In the genomic region with DNA sequence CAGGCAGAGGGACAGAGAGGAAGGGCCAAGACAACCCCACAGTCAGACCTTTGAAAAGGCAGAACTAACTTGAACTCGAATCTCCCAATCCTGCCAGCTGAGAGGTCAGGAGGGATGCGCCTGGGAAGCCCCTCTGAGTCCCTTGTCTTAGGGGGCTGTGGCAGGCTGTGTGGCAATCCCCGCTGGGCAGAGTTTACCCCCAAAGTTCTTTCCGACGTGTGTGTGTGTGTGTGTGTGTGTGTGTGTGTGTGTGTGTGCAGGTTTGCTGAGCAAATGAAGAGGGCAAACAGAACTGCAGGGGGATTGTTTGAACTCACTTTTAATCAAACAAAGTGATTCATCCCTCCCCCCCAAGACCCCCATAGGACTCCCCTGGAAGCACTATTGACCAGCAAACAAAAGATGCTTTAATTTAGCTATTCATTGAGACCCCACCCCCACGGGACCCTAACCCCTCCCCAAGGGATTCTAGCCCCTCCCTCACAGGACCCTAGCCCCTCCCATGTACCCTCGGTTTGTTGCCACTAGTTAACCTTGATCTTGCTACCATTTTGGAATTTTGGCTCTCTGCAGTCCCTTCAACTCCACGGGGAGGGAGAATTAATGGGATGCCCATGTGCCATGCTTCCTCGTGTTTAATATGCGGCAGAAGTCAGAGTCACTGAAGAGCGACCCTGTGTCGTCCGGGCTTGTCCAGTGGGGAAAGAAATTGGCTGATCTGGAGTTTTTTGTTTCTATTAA, we compare ENCODE assay signal across 13 mouse cellular contexts.
DNase-seq lines count a peak whose midpoint lies in the region; ATAC-seq and TF ChIP-seq lines count a peak whose summit lies in the region.
"Had no signal": no experiment of that assay in that cellular context is flagged by ENCODE, and none has a peak within 500 bp of the region (broad histone marks: within the 10 kb centered on the region; RNA-seq: fewer than 3 reads in every experiment).

No protein-coding gene starts in this region.

- H3K4me2 ChIP-seq in heart, embryonic 15.5 days = peak overlapping the region; percentile 28; the same call in 1 of the 2 replicates
- H3K4me2 ChIP-seq in hindbrain, embryonic 14.5 days (replicated peaks) = no peak overlapping the region
- no peak overlapping the region for H3K4me2 ChIP-seq in midbrain, embryonic 11.5 days
- H3K4me2 ChIP-seq: embryonic facial prominence, embryonic 13.5 days; intestine, embryonic 15.5 days had no signal

- no peaks in the 10 kb centered on the region for H3K36me3 ChIP-seq in heart, embryonic 15.5 days
- no peaks in the 10 kb centered on the region for H3K36me3 ChIP-seq in hindbrain, embryonic 14.5 days (replicated peaks; ENCODE audit: control insufficient read depth, insufficient read depth)
- H3K36me3 ChIP-seq in midbrain, embryonic 11.5 days (ENCODE audit: control insufficient read depth, insufficient read depth, low read length) = no peaks in the 10 kb centered on the region
- H3K36me3 ChIP-seq: embryonic facial prominence, embryonic 13.5 days; intestine, embryonic 15.5 days had no signal

- H3K4me1 ChIP-seq in heart, embryonic 15.5 days (replicated peaks) = peaks cover 40% of the 10 kb centered on the region
- H3K4me1 ChIP-seq in hindbrain, embryonic 14.5 days (replicated peaks; ENCODE audit: control insufficient read depth, insufficient read depth, low read length) = peaks cover 11% of the 10 kb centered on the region
- H3K4me1 ChIP-seq in midbrain, embryonic 11.5 days (ENCODE audit: control insufficient read depth, insufficient read depth, low read length) = peaks cover 10% of the 10 kb centered on the region; the same call in 1 of the 2 replicates
- peaks cover 4% of the 10 kb centered on the region; the same call in 1 of the 2 replicates for H3K4me1 ChIP-seq in cerebellum, adult 2 months (ENCODE audit: control insufficient read depth, insufficient read depth, low read length)
- H3K4me1 ChIP-seq: embryonic facial prominence, embryonic 13.5 days; intestine, embryonic 15.5 days had no signal

- WGBS in heart, embryonic 15.5 days = 53% methylated on average over 13 of the region's 13 CpGs
- WGBS in hindbrain, embryonic 14.5 days = 18% methylated on average over 13 of the region's 13 CpGs
- WGBS in midbrain, embryonic 11.5 days = 27% methylated on average over 13 of the region's 13 CpGs
- WGBS in cerebellum, adult 2 months = 19% methylated on average over 13 of the region's 13 CpGs

- no peaks in the 10 kb centered on the region for H3K27me3 ChIP-seq in heart, embryonic 15.5 days
- no peaks in the 10 kb centered on the region for H3K27me3 ChIP-seq in hindbrain, embryonic 14.5 days (ENCODE audit: control insufficient read depth, insufficient read depth, low read length)
- no peaks in the 10 kb centered on the region for H3K27me3 ChIP-seq in midbrain, embryonic 11.5 days (ENCODE audit: control insufficient read depth, insufficient read depth, low read length)
- peaks cover 2% of the 10 kb centered on the region; the same call in 1 of the 2 replicates for H3K27me3 ChIP-seq in cerebellum, adult 2 months (ENCODE audit: control insufficient read depth, insufficient read depth, low read length)
- H3K27me3 ChIP-seq: embryonic facial prominence, embryonic 13.5 days; intestine, embryonic 15.5 days had no signal

- peak overlapping the region; percentile 39; the same call in 1 of the 2 replicates for H3K27ac ChIP-seq in heart, embryonic 15.5 days
- no peak overlapping the region for H3K27ac ChIP-seq in hindbrain, embryonic 14.5 days
- no peak overlapping the region for H3K27ac ChIP-seq in midbrain, embryonic 11.5 days (ENCODE audit: low read depth, low read length)
- no peak overlapping the region for H3K27ac ChIP-seq in cerebellum, adult 2 months (ENCODE audit: insufficient read depth, low read length)
- H3K27ac ChIP-seq: embryonic facial prominence, embryonic 13.5 days; intestine, embryonic 15.5 days had no signal

- no peak overlapping the region for H3K9ac ChIP-seq in heart, embryonic 15.5 days
- H3K9ac ChIP-seq in hindbrain, embryonic 14.5 days = no peak overlapping the region
- H3K9ac ChIP-seq in midbrain, embryonic 11.5 days (ENCODE audit: low read length) = no peak overlapping the region
- H3K9ac ChIP-seq: embryonic facial prominence, embryonic 13.5 days; intestine, embryonic 15.5 days had no signal

- ATAC-seq in heart, embryonic 15.5 days (replicated peaks; ENCODE audit: insufficient number of reproducible peaks, insufficient read depth, low FRiP score, low read depth) = 0 out of 2 replicates have a peak, but pooled peaks have one; percentile 0
- ATAC-seq in hindbrain, embryonic 14.5 days (ENCODE audit: low FRiP score) = peak; percentile 63
- peak; percentile 60 for ATAC-seq in midbrain, embryonic 11.5 days (ENCODE audit: low FRiP score)
- ATAC-seq: forebrain, embryonic 14.5 days; intestine, embryonic 15.5 days had no signal

- no peak overlapping the region for H3K4me3 ChIP-seq in heart, embryonic 15.5 days
- H3K4me3 ChIP-seq in hindbrain, embryonic 14.5 days (replicated peaks; ENCODE audit: low read length) = no peak overlapping the region
- H3K4me3 ChIP-seq in midbrain, embryonic 11.5 days (ENCODE audit: low read depth, low read length) = no peak overlapping the region
- no peak overlapping the region for H3K4me3 ChIP-seq in cerebellum, adult 2 months (replicated peaks; ENCODE audit: insufficient read depth, low read depth, low read length)
- H3K4me3 ChIP-seq: embryonic facial prominence, embryonic 13.5 days; intestine, embryonic 15.5 days had no signal

- no peak for TF ChIP-seq CTCF in cerebellum, adult 2 months (IDR thresholded peaks at IDR 0.05; ENCODE audit: borderline replicate concordance, insufficient read depth, low read depth, low read length)

- DNase-seq in heart, adult 8-10 months (ENCODE audit: low spot score) = no peak
- peak; percentile 38 for DNase-seq in ES-CJ7 (ENCODE audit: low read depth, low spot score)
- no peak for DNase-seq in hindbrain, embryonic 14.5 days (ENCODE audit: low spot score)
- DNase-seq in midbrain, embryonic 11.5 days (ENCODE audit: low spot score, missing footprints) = peak; percentile 84
- no peak for DNase-seq in retina, postnatal 1 day
- DNase-seq in ovary, postnatal 10 days (ENCODE audit: low spot score) = no peak
- DNase-seq in cerebellum, adult 2 months = no peak
- DNase-seq: gastrocnemius, postnatal 25 days; lung, postnatal 10 days had no signal

- H3K9me3 ChIP-seq in heart, embryonic 15.5 days (replicated peaks) = no peaks in the 10 kb centered on the region
- H3K9me3 ChIP-seq in hindbrain, embryonic 14.5 days (ENCODE audit: control insufficient read depth, low read length) = no peaks in the 10 kb centered on the region
- H3K9me3 ChIP-seq in midbrain, embryonic 11.5 days (ENCODE audit: control insufficient read depth, low read length) = no peaks in the 10 kb centered on the region
- H3K9me3 ChIP-seq: embryonic facial prominence, embryonic 13.5 days; intestine, embryonic 15.5 days had no signal

- no peak for TF ChIP-seq POLR2A in cerebellum, adult 2 months (IDR thresholded peaks at IDR 0.05; ENCODE audit: borderline replicate concordance, insufficient read depth, low read length)

Comparison
In these comparisons a context has a peak if more than half of its experiments do, and no peak if none do; other contexts are left out.
1. ATAC-seq: peak in every context shown above with its lines; median percentile 63 in hindbrain, embryonic 14.5 days; 60 in midbrain, embryonic 11.5 days; 0 in heart, embryonic 15.5 days.
2. DNase-seq: peak in ES-CJ7 (single experiment) and midbrain, embryonic 11.5 days (single experiment); none in heart, adult 8-10 months (single experiment), hindbrain, embryonic 14.5 days (single experiment), retina, postnatal 1 day (single experiment), ovary, postnatal 10 days (single experiment) and cerebellum, adult 2 months (0 of 2).